Mouse (Mus musculus): Measurements from ENCODE around the gene Cela1. TPM values are rescaled to one million over a fixed set of nuclear protein-coding genes. Genes with fewer than 3 reads are reported as not detected.

Gene Cela1
- polyA plus RNA-seq, 1 experiment from 2014 or later = 1.7 TPM

DNA sequence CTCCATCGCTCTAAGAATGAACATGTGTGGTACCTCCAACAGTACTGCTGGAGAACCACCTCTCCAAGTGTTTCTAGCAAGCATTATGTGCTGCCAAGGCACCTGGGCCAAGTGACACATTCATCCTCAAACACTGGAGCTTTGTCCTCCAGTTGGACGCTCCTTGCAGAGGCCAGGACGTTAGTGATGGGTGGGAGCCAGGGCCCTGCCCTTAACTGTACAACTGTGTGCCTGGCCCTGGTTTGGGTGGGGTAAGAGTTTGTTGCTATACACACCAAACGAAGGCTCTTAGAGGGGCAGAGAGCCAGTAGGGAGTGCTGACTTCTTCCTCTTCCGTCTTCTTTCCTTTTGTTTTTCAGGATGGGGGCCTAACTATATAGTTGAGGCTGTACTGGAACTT is 12.7 kb upstream of the Cela1 start:
- no peaks in the 10 kb centered on the region for H3K36me3 ChIP-seq (ENCODE audit: control insufficient read depth, insufficient read depth, low read length)
- no peaks in the 10 kb centered on the region for H3K27me3 ChIP-seq (ENCODE audit: control insufficient read depth, insufficient read depth, low read length)
- ATAC-seq (ENCODE audit: low read depth) = no peak
- no peaks in the 10 kb centered on the region for H3K4me1 ChIP-seq (ENCODE audit: control insufficient read depth, insufficient read depth, low read length)
- 76% methylated on average over 5 of the region's 5 CpGs for WGBS
- H3K4me2 ChIP-seq (ENCODE audit: low read depth, low read length) = no peak overlapping the region
- no peak overlapping the region for H3K9ac ChIP-seq (replicated peaks; ENCODE audit: low read depth, low read length)
- H3K9me3 ChIP-seq (ENCODE audit: control insufficient read depth, low read length) = no peaks in the 10 kb centered on the region
- no peak overlapping the region for H3K27ac ChIP-seq (ENCODE audit: low read depth, low read length)
- H3K4me3 ChIP-seq (ENCODE audit: low read depth, low read length) = no peak overlapping the region

DNA sequence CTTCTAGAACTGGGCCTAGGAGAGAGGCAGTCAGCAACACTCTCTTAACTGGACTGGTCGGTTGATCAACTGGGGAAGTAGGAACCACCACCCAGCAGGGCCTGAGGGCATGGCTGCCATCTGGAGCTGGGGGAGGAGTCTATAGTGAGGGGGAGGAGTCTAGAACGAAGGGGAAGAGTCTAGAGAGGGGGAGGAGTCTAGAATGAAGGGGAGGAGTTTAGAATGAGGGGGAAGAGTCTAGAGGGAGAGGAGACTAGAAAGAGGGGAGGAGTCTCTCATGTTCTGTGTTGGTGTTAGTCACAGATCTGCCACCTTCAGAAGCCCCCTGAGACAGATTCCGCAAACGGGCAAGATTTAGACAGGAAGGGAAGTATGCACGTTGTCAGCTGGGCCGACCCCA is 11.7 kb upstream of the Cela1 start:
- no peak overlapping the region for H3K27ac ChIP-seq (ENCODE audit: low read depth, low read length)
- no peak for ATAC-seq (ENCODE audit: low read depth)
- WGBS = 72% methylated on average over 6 of the region's 6 CpGs

DNA sequence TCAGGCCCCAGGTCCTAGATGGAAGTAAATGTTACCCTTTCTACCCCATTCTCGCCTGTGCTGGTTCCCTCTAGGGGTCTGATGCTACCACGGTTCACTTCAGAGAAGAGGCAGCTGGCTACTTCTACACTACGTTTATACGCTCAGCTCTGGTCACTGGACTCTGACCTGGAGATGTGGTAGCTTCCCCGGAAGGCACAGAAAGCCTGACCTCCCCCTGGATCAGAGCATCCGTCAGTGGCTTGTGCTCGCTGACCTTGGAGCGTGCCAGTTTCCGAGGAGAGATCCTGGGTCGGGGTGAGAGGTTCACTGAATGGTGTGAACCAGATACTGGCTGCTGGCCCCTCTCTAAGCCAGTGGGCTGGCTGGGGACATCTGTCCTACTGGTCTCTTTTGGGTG is 10.4 kb upstream of the Cela1 start:
- Histone ChIP-seq H3K27me3 (ENCODE audit: control insufficient read depth, insufficient read depth, low read length) (no peaks in the 10 kb centered on the region), H3K9me3 (ENCODE audit: control insufficient read depth, low read length) (no peaks in the 10 kb centered on the region), H3K36me3 (ENCODE audit: control insufficient read depth, insufficient read depth, low read length) (no peaks in the 10 kb centered on the region), H3K4me2 (ENCODE audit: low read depth, low read length) (no peak overlapping the region), H3K27ac (ENCODE audit: low read depth, low read length) (no peak overlapping the region), H3K4me1 (ENCODE audit: control insufficient read depth, insufficient read depth, low read length) (no peaks in the 10 kb centered on the region), H3K4me3 (ENCODE audit: low read depth, low read length) (no peak overlapping the region), H3K9ac (replicated peaks; ENCODE audit: low read depth, low read length) (no peak overlapping the region)
- WGBS = 87% methylated on average over 10 of the region's 10 CpGs
- no peak for ATAC-seq (ENCODE audit: low read depth)

More for the DNA sequence above, 11.7 kb upstream of the Cela1 start:
- Histone ChIP-seq H3K9me3 (ENCODE audit: control insufficient read depth, low read length) (no peaks in the 10 kb centered on the region), H3K9ac (replicated peaks; ENCODE audit: low read depth, low read length) (no peak overlapping the region), H3K4me1 (ENCODE audit: control insufficient read depth, insufficient read depth, low read length) (no peaks in the 10 kb centered on the region), H3K36me3 (ENCODE audit: control insufficient read depth, insufficient read depth, low read length) (no peaks in the 10 kb centered on the region), H3K4me3 (ENCODE audit: low read depth, low read length) (no peak overlapping the region), H3K27me3 (ENCODE audit: control insufficient read depth, insufficient read depth, low read length) (no peaks in the 10 kb centered on the region), H3K4me2 (ENCODE audit: low read depth, low read length) (no peak overlapping the region)

DNA sequence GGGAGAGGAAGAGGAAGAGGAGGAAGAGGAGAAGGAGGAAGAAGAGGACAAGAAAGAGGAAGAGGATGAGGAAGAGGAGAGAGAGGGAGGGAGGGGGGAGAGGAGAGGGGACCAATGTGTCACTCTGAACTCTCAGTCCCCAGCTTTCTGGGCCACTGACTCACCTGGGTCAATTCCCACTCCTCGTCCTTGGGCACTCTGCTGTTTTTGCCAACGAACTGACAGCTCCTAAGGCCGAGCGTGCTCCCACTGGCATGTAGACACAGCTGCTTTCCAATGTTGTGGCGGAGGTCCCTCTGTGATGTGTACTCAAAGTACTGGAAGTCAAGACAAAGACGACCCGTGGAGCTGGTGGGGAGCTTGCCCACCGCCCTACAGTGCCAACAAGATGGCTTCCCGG is 6.7 kb upstream of the Cela1 start:
- Histone ChIP-seq H3K36me3 (ENCODE audit: control insufficient read depth, insufficient read depth, low read length) (no peaks in the 10 kb centered on the region), H3K9me3 (ENCODE audit: control insufficient read depth, low read length) (no peaks in the 10 kb centered on the region; the same call in 1 of the 2 replicates), H3K27me3 (ENCODE audit: control insufficient read depth, insufficient read depth, low read length) (no peaks in the 10 kb centered on the region), H3K27ac (ENCODE audit: low read depth, low read length) (no peak overlapping the region), H3K4me3 (ENCODE audit: low read depth, low read length) (no peak overlapping the region), H3K9ac (replicated peaks; ENCODE audit: low read depth, low read length) (no peak overlapping the region), H3K4me1 (ENCODE audit: control insufficient read depth, insufficient read depth, low read length) (no peaks in the 10 kb centered on the region), H3K4me2 (ENCODE audit: low read depth, low read length) (no peak overlapping the region)
- WGBS = 91% methylated on average over 9 of the region's 9 CpGs
- no peak for ATAC-seq (ENCODE audit: low read depth)

DNA sequence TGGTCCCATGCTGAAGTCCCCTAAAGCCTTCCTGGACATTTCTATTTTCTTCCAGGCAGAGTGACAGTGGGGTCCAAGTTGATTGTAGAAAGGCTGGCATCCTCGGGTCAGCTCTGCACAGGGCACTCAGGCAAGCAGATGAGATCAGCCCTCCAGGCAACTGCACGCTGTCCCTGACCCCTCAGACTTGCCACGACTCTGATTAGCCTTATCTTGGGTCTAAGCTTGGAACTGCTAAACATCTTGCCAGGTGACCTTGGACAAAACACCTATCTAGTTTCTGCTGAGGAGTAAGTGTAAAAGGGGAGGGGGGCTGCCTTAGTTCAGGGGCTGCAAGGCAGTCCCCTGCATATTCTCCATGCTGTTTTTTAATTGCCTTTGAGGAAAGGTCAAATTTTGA is 4.3 kb upstream of the Cela1 start:
- ATAC-seq (ENCODE audit: low read depth) = no peak
- H3K4me1 ChIP-seq (ENCODE audit: control insufficient read depth, insufficient read depth, low read length) = 0 out of 2 replicates have a peak, but pooled peaks cover 3% of the 10 kb centered on the region
- H3K9ac ChIP-seq (replicated peaks; ENCODE audit: low read depth, low read length) = no peak overlapping the region
- H3K9me3 ChIP-seq (ENCODE audit: control insufficient read depth, low read length) = no peaks in the 10 kb centered on the region; the same call in 1 of the 2 replicates
- H3K27ac ChIP-seq (ENCODE audit: low read depth, low read length) = no peak overlapping the region
- H3K4me3 ChIP-seq (ENCODE audit: low read depth, low read length) = no peak overlapping the region
- whole genome bisulfite sequencing = 83% methylated on average over 3 of the region's 3 CpGs
- H3K4me2 ChIP-seq (ENCODE audit: low read depth, low read length) = no peak overlapping the region
- no peaks in the 10 kb centered on the region for H3K27me3 ChIP-seq (ENCODE audit: control insufficient read depth, insufficient read depth, low read length)
- no peaks in the 10 kb centered on the region for H3K36me3 ChIP-seq (ENCODE audit: control insufficient read depth, insufficient read depth, low read length)

DNA sequence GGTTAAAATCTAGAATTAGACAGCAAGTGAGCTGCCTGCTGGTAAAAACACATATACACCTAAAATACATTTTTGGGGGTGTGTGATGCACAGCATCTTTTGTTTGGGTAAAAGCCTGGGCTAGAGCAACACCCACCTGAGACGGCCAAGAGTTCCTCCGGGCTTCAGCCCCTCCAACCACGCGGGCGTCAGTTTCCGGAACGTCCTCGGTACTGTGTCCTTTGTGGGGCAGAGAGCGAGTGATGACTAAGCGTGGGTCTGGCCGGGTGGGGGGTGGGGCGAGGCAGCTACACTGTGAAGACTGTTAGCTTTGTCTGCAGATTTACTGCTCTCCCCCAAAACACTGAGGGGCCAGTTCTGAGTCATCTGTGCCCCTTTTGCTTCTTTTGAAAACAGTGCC is 732 bp downstream of the Cela1 start:
- Histone ChIP-seq H3K4me1 (ENCODE audit: control insufficient read depth, insufficient read depth, low read length) (0 out of 2 replicates have a peak, but pooled peaks cover 3% of the 10 kb centered on the region), H3K4me3 (ENCODE audit: low read depth, low read length) (no peak overlapping the region), H3K27me3 (ENCODE audit: control insufficient read depth, insufficient read depth, low read length) (no peaks in the 10 kb centered on the region), H3K4me2 (ENCODE audit: low read depth, low read length) (no peak overlapping the region), H3K36me3 (ENCODE audit: control insufficient read depth, insufficient read depth, low read length) (no peaks in the 10 kb centered on the region), H3K9ac (replicated peaks; ENCODE audit: low read depth, low read length) (no peak overlapping the region), H3K9me3 (ENCODE audit: control insufficient read depth, low read length) (no peaks in the 10 kb centered on the region; the same call in 1 of the 2 replicates), H3K27ac (ENCODE audit: low read depth, low read length) (no peak overlapping the region)
- ATAC-seq (ENCODE audit: low read depth) = no peak
- WGBS = 37% methylated on average over 12 of the region's 12 CpGs

DNA sequence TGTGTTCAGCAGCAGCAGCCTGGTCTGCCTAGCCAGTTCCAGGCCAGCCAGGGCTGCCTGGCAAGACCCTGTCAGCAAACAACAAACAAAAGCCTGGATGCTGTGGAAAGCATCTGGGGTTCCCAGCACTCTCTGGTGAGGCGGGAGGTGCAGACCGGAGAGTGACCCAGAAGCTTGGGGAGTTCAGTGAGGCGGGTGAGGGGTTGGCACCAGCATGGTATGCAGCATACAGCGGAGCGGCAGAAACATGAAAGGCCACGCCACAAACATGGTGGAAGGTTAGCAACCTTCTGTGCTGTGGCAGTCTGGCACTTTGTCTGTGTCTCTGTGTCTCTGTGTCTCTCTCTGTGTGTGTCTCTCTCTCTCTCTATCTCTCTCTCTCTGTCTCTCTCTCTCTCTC is 1.3 kb downstream of the Cela1 start:
- no peak overlapping the region for H3K9ac ChIP-seq (replicated peaks; ENCODE audit: low read depth, low read length)
- no peak overlapping the region for H3K4me2 ChIP-seq (ENCODE audit: low read depth, low read length)
- 80% methylated on average over 6 of the region's 6 CpGs for WGBS
- H3K27ac ChIP-seq (ENCODE audit: low read depth, low read length) = no peak overlapping the region
- no peaks in the 10 kb centered on the region for H3K36me3 ChIP-seq (ENCODE audit: control insufficient read depth, insufficient read depth, low read length)
- H3K9me3 ChIP-seq (ENCODE audit: control insufficient read depth, low read length) = no peaks in the 10 kb centered on the region; the same call in 1 of the 2 replicates
- no peak overlapping the region for H3K4me3 ChIP-seq (ENCODE audit: low read depth, low read length)
- 0 out of 2 replicates have a peak, but pooled peaks cover 3% of the 10 kb centered on the region for H3K4me1 ChIP-seq (ENCODE audit: control insufficient read depth, insufficient read depth, low read length)
- no peaks in the 10 kb centered on the region for H3K27me3 ChIP-seq (ENCODE audit: control insufficient read depth, insufficient read depth, low read length)
- ATAC-seq (ENCODE audit: low read depth) = no peak

DNA sequence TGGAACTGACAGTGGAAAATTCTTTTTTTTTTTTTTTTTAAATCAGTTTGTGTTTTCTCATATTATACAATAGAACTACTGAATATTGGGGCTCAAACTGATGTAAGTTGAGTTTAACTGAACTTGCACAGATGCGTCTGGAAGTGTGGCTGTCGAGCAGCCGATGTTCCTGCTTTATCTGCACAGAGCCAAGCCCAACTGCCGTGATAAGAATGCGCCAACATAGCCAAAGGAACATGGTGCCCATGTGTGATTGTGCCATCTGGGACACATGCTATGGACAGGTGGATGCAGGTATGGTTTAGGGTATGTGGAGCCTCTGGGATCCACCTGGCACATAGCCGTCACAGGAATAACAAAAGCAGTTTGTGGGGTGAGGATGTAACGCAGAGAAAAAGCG is 1.9 kb downstream of the Cela1 start:
- 0 out of 2 replicates have a peak, but pooled peaks cover 3% of the 10 kb centered on the region for H3K4me1 ChIP-seq (ENCODE audit: control insufficient read depth, insufficient read depth, low read length)
- 93% methylated on average over 8 of the region's 8 CpGs for WGBS
- no peak overlapping the region for H3K9ac ChIP-seq (replicated peaks; ENCODE audit: low read depth, low read length)
- no peaks in the 10 kb centered on the region for H3K27me3 ChIP-seq (ENCODE audit: control insufficient read depth, insufficient read depth, low read length)
- no peaks in the 10 kb centered on the region; the same call in 1 of the 2 replicates for H3K9me3 ChIP-seq (ENCODE audit: control insufficient read depth, low read length)
- no peak overlapping the region for H3K4me3 ChIP-seq (ENCODE audit: low read depth, low read length)
- no peak for ATAC-seq (ENCODE audit: low read depth)
- no peaks in the 10 kb centered on the region for H3K36me3 ChIP-seq (ENCODE audit: control insufficient read depth, insufficient read depth, low read length)
- no peak overlapping the region for H3K27ac ChIP-seq (ENCODE audit: low read depth, low read length)
- H3K4me2 ChIP-seq (ENCODE audit: low read depth, low read length) = no peak overlapping the region

DNA sequence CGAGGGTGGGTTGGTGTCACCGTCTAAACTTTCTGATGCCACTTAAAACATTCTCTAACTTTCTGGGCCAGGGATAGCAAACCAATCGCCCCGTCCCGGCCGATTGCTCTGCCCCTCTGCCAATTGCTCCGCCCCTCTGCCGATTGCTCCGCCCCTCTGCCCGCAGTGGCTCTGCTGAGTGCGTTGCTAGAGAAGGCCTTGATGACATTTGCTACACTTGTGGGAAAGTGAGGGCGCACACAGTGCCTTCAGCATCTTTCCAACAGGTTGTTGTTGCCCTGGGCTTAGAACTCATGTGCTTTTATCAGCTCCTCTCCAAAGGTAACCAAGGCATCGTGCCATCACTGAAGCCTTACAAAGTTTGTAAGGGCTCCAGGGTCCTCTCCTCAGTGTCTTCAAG is 2.5 kb downstream of the Cela1 start:
- H3K27ac ChIP-seq (ENCODE audit: low read depth, low read length) = no peak overlapping the region
- 18% methylated on average over 13 of the region's 13 CpGs for WGBS
- no peak for ATAC-seq (ENCODE audit: low read depth)
- no peaks in the 10 kb centered on the region for H3K27me3 ChIP-seq (ENCODE audit: control insufficient read depth, insufficient read depth, low read length)
- H3K36me3 ChIP-seq (ENCODE audit: control insufficient read depth, insufficient read depth, low read length) = no peaks in the 10 kb centered on the region
- H3K4me1 ChIP-seq (ENCODE audit: control insufficient read depth, insufficient read depth, low read length) = 0 out of 2 replicates have a peak, but pooled peaks cover 3% of the 10 kb centered on the region
- no peak overlapping the region for H3K4me2 ChIP-seq (ENCODE audit: low read depth, low read length)
- no peaks in the 10 kb centered on the region; the same call in 1 of the 2 replicates for H3K9me3 ChIP-seq (ENCODE audit: control insufficient read depth, low read length)
- H3K4me3 ChIP-seq (ENCODE audit: low read depth, low read length) = no peak overlapping the region
- H3K9ac ChIP-seq (replicated peaks; ENCODE audit: low read depth, low read length) = no peak overlapping the region
